Mouse (Mus musculus) cerebellum, adult 2 months (tissue): ENCODE data around the gene 1700029P11Rik.

Experiments
- CTCF ChIP-seq: fragments of 200-500 bp; IDR thresholded peaks from 2 replicates; pipeline ENCODE4 v1.5.1; 2011; ENCODE audit warnings: low read depth, mild to moderate bottlenecking, control low read depth, low read length, moderate library complexity, borderline replicate concordance; ENCODE audit not compliant: insufficient read depth
- POLR2A ChIP-seq: fragments of 200-500 bp; IDR thresholded peaks from 2 replicates; pipeline ENCODE4 v1.6.1; 2011; ENCODE audit warnings: low read length, control low read depth, borderline replicate concordance; ENCODE audit not compliant: insufficient read depth

DNA sequence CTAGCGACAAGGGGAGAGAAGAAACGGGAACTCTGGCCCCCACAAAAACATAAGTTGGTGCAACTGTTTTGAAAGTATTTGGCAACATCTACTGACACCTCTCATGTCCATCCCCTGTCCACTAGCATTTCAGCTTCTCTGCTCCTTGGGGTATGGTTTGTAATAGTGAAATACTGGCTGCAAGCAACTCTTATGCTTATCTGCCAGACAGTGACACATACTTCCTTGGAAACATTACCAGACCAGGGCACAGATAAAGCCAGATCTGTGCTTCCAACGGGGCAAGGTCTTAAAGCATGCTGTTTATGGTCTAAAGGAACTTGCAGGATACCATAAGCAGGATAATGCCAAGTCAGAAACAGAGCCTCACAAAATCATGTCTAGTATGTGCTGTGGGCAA, 21.4 kb upstream of the 1700029P11Rik start:
- TF ChIP-seq CTCF (no peak), POLR2A (no peak)
